Mouse (Mus musculus): ENCODE results near the gene Asb15.

Gene Asb15

GRCm38 (mm10) chr6:24528064-24528243 is at the start of gene Asb15:
Asb15 (plus strand) TSS chr6:24528144.
- DNase-seq (ENCODE audit: extremely low read depth, low read depth, low spot score): no peak

GRCm38 (mm10) chr6:24486530-24486929 is 41.4 kb upstream of the Asb15 start:
- no peak for DNase-seq (ENCODE audit: extremely low read depth, low read depth, low spot score)

GRCm38 (mm10) chr6:24490341-24490740 is 37.6 kb upstream of the Asb15 start:
- no peak for DNase-seq (ENCODE audit: extremely low read depth, low read depth, low spot score)

- no peak for DNase-seq (ENCODE audit: extremely low read depth, low read depth, low spot score)
Observed at GRCm38 (mm10) chr6:24504141-24504540, 23.8 kb upstream of the Asb15 start.

GRCm38 (mm10) chr6:24514552-24515284 is 13.2 kb upstream of the Asb15 start, which contains the start of gene Iqub:
Iqub (minus strand) TSS chr6:24515067.
- DNase-seq (ENCODE audit: extremely low read depth, low read depth, low spot score): no peak

- DNase-seq (ENCODE audit: extremely low read depth, low read depth, low spot score): no peak
Observed at GRCm38 (mm10) chr6:24516197-24516596, 11.7 kb upstream of the Asb15 start.

- DNase-seq (ENCODE audit: extremely low read depth, low read depth, low spot score): no peak
Observed at GRCm38 (mm10) chr6:24525705-24526104, 2.2 kb upstream of the Asb15 start.

- DNase-seq (ENCODE audit: extremely low read depth, low read depth, low spot score): peak; percentile 74
Observed at GRCm38 (mm10) chr6:24527155-24528063, 535 bp upstream of the Asb15 start, which contains the start of gene Ndufa5. Ndufa5 (minus strand) TSS chr6:24528013.

GRCm38 (mm10) chr6:24530166-24530565 is 2.2 kb downstream of the Asb15 start:
- DNase-seq (ENCODE audit: extremely low read depth, low read depth, low spot score): no peak

- no peak for DNase-seq (ENCODE audit: extremely low read depth, low read depth, low spot score)
Observed at GRCm38 (mm10) chr6:24530711-24531420, 2.9 kb downstream of the Asb15 start.

GRCm38 (mm10) chr6:24532804-24533203 is 4.9 kb downstream of the Asb15 start:
- DNase-seq (ENCODE audit: extremely low read depth, low read depth, low spot score): no peak

GRCm38 (mm10) chr6:24538435-24538834 is 10.5 kb downstream of the Asb15 start:
- DNase-seq (ENCODE audit: extremely low read depth, low read depth, low spot score): no peak

- no peak for DNase-seq (ENCODE audit: extremely low read depth, low read depth, low spot score)
Observed at GRCm38 (mm10) chr6:24540106-24540505, 12.2 kb downstream of the Asb15 start.

GRCm38 (mm10) chr6:24542393-24542792 is 14.4 kb downstream of the Asb15 start:
- no peak for DNase-seq (ENCODE audit: extremely low read depth, low read depth, low spot score)

- DNase-seq (ENCODE audit: extremely low read depth, low read depth, low spot score): no peak
Observed at GRCm38 (mm10) chr6:24543119-24543591, 15.2 kb downstream of the Asb15 start.

- DNase-seq (ENCODE audit: extremely low read depth, low read depth, low spot score): no peak
Observed at GRCm38 (mm10) chr6:24546716-24547420, 18.9 kb downstream of the Asb15 start.

- DNase-seq (ENCODE audit: extremely low read depth, low read depth, low spot score): no peak
Observed at GRCm38 (mm10) chr6:24549801-24550200, 21.9 kb downstream of the Asb15 start.

- DNase-seq (ENCODE audit: extremely low read depth, low read depth, low spot score): no peak
Observed at GRCm38 (mm10) chr6:24552046-24552445, 24.1 kb downstream of the Asb15 start.

- DNase-seq (ENCODE audit: extremely low read depth, low read depth, low spot score): no peak
Observed at GRCm38 (mm10) chr6:24554427-24555086, 26.6 kb downstream of the Asb15 start.

GRCm38 (mm10) chr6:24555488-24555887 is 27.5 kb downstream of the Asb15 start:
- DNase-seq (ENCODE audit: extremely low read depth, low read depth, low spot score): no peak

All from fat pad, adult 2 months (tissue).